Mouse (Mus musculus) right cerebral cortex, postnatal 4 days (tissue): ENCODE measurements at regions not wholly inside any gene's neighbourhood (a gene's known extent, or its start where the extent isn't known, plus 50 kb on each side); places are given as distances from the start of the nearest gene placed in this dataset.

ENCODE experiments used
- DNase-seq: peaks from one replicate; pipeline ENCODE4 v3.0.0-alpha.2; 2022

- DNase-seq = no peak
Observed at GRCm38 (mm10) chr8:117890211-117890610, 88.5 kb upstream of the Mphosph6 start.

DNA sequence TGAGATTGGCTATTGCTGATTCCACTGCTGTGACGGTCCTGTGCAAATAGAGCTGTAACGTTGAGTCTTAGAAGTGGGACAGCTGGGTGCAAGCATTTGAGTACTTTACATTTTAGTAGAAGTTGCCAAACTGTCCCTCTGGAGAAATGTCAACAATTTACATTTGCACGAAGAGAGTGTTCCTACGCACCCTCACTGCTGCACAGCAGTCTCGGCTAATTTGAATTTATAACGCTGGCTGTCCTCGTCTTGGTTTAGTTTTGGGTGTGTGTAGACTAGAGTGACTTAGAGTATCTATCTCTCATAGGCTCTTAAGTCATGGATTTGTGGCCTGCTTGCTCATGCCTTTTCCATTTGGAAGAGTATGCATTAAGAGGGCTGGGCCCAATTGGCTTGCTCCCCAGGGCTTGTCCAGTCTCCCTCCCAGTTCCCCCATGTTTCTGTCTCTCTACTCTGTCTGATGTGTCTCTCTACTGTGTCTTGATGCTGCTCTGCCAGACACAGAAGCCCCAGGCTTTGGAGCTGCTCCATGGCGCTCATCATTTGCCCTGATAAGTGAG is 79.8 kb upstream of the Mphosph6 start:
- no peak for DNase-seq

DNA sequence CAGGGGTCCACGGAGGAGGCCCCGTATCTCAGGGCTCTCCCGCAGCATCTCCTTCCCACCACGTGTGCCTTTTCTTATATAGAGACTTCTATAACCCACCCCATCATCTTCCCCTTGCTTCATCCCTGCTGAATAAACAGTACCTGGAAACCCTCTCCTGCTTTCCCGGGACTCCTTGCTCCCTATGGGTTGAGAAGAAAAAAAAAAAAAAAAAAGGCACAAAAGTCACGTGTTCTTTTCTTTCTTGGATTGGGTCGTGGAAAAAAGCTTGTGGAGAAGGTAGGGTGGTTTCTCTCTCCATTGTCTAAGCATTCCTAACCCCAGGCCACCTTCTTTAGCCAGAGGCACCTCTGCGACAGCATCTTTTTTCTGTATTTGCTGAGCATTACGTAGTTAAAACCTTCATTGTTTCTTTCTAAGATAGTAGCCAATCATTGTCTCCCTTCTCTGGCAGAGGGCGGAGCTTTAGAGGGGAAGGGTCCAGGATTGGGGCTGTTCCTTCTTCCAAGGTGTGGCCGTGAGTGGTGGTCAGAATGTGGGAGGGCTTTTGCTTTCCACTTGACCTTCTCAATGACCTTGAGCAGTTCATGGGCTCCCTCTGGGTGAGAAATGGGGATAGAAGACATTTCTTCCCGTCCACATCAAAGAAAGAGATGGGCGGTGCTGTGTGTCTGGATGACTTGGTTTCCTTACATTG is 78.7 kb upstream of the Mphosph6 start:
- DNase-seq = no peak

- DNase-seq = no peak
Observed at GRCm38 (mm10) chr8:117873611-117874010, 71.9 kb upstream of the Mphosph6 start.

DNA sequence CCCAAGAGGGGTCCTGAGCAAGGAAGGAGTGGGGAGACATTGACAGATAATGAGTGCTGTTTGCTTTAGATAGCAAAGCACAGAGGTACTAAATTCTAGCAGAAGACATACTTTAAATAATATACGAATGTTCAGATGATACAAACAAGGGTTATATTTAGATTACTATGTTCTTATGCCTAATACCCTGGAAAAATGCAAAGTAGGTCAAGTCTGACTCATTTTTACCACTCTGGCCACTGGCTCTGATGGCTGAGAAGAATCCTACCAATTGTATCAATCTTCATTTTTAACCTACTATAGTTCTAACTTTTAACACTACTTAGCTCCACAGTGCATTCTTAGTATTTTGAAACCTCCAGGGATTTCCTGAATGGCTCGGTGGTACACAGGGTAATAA is 65.4 kb upstream of the Mphosph6 start:
- DNase-seq = no peak

- peak; percentile 20 for DNase-seq
Observed at GRCm38 (mm10) chr8:117865014-117865413, 63.3 kb upstream of the Mphosph6 start.

GRCm38 (mm10) chr8:117863837-117864236 is 62.1 kb upstream of the Mphosph6 start:
- peak; percentile 78 for DNase-seq

- DNase-seq = no peak
Observed at GRCm38 (mm10) chr8:117862318-117862717, 60.6 kb upstream of the Mphosph6 start.

DNA sequence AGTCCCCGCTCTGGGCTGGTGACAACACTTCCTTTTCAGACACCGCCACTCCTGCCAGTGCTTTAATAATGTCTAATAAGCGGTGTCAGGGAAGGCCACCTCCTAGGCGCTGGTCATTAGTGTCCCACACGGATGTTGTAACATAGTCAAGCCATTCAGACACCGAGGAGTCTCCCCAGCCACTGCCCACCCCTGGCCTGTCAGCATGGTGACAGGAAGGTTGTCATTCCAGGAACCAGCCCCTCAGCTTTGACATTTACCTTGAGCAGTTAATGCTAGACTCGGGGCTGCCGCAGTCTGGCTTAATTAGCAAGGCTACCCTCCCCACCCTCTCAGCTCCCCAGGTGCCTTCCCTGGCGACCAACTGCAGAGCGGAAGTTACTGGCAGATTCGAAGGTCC is 58.0 kb upstream of the Mphosph6 start:
- no peak for DNase-seq

- no peak for DNase-seq
Observed at GRCm38 (mm10) chr8:117859095-117859494, 57.4 kb upstream of the Mphosph6 start.

DNA sequence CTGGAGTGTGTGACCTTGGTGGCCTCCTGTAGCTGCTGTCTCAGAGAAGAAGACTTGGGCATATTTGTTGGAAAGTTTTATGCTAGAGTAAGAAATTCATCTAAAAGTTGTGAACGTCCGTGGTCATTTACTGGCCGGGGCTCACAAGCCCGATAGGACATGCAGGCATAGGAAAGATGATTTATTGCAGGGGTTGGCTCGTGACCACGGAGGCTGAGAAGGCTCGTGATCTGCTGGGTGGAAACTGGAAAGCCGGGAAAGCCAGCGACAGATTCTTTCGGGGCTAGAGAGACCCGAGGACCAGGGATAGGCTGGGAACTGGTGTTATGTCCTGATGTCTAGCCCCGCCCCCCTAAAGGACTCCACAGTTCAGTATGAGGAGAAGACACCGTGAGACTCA is 54.4 kb upstream of the Mphosph6 start:
- no peak for DNase-seq

DNA sequence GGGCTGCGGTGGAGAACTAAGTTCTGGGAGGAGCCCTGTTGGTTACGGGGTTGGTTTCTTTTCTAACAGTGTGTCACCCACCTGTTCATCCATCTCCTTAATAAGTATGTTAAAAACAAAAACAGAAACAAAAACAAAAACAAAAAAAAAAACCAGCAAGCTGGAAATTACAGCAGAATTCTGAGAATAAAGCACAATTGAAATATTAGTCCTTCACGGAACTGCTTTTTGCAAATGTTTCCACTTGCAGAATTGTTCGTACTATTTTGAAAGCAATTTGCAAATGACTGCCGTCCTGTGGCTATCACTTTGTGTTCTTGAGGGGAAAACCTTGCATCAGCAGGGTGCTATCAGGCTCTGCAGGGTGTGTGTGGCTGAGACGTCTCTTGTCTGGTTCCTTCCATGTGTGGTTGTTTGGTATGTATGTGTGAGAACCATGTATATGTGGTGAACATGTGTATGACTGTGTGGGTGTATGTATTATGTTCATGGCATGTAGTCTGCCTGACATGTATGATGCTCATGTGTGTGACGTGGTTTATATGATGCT is 53.3 kb upstream of the Mphosph6 start:
- DNase-seq = no peak

DNA sequence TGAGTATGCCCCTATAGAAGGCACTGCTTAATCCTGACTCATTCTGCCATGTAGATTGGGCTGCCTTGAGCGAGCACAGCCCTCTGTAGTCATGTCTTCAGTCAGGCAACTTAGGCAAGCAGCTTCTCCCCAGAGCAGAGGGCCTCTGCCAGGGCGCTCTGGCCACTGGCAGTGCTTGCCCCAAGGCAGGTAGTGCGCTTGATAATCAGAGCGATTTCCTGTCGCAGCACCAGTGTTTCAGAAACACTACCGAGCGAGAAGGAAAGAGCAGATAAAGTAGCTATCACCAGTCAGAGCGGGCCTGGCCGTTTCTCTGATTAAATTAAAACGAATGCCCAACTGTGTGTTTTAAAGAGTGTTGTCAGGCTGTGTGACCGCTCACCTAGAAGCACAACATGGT is 52.6 kb upstream of the Mphosph6 start:
- DNase-seq = no peak

DNA sequence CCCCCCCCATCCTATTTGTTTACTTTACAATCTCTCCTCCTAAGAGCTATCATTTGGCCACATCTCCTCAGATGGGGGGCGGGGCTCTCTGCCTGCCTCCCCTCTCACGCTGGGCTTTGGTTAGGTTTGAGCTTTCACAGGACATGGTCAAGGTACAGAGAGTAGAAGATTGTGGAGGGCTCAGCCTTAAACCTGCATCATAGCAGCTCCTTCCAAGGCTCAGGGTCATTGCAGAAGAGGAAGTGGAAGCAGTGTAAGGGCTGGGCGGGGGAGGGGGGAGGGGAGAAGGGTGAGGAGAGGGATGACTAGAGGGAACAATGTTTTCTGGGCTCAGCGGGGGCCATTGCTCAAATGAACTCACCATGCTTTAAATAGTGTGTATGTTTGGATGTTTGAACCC is 51.7 kb upstream of the Mphosph6 start:
- DNase-seq = no peak

GRCm38 (mm10) chr8:117852521-117852920 is 50.8 kb upstream of the Mphosph6 start:
- no peak for DNase-seq
